Mouse (Mus musculus) monocyte, adult 5-6 weeks (primary cell): Measurements from ENCODE around the gene Cap2. TPM values are rescaled to one million over a fixed set of nuclear protein-coding genes. Genes with fewer than 3 reads are reported as not detected.

Experiments
- ATAC-seq: fragments of 153-309, 156-312 bp; replicated peaks from 2 replicates; pipeline ENCODE4 v1.8.0; 2017; ENCODE audit warnings: mild to moderate bottlenecking; ENCODE audit not compliant: low TSS enrichment, insufficient number of reproducible peaks, severe bottlenecking, poor library complexity, low FRiP score
- total RNA-seq: library from RNA; stranded (forward); fragments of 200-1000, 200-491, 200-594 nt; gene quantifications from 3 replicates; pipeline ENCODE4 v1.2.3, GENCODE M21; 2017

Cap2 gene
- total RNA-seq, 1 experiment from 2014 or later = not detected

GRCm38 (mm10) chr13:46523235-46523634 is 21.6 kb downstream of the Cap2 start:
- ATAC-seq = no peak

- no peak for ATAC-seq
Observed at GRCm38 (mm10) chr13:46523712-46524111, 22.1 kb downstream of the Cap2 start.

GRCm38 (mm10) chr13:46525295-46526255 is 23.9 kb downstream of the Cap2 start:
- ATAC-seq = no peak

- ATAC-seq = no peak
Observed at GRCm38 (mm10) chr13:46526645-46527044, 25.0 kb downstream of the Cap2 start.

GRCm38 (mm10) chr13:46527340-46527739 is 25.7 kb downstream of the Cap2 start:
- ATAC-seq = no peak

GRCm38 (mm10) chr13:46529037-46529436 is 27.4 kb downstream of the Cap2 start:
- ATAC-seq = no peak

GRCm38 (mm10) chr13:46530546-46530945 is 28.9 kb downstream of the Cap2 start:
- no peak for ATAC-seq

- ATAC-seq = no peak
Observed at GRCm38 (mm10) chr13:46531676-46532075, 30.0 kb downstream of the Cap2 start.

GRCm38 (mm10) chr13:46532276-46532675 is 30.6 kb downstream of the Cap2 start:
- no peak for ATAC-seq

GRCm38 (mm10) chr13:46533342-46534129 is 31.9 kb downstream of the Cap2 start:
- ATAC-seq = no peak

- no peak for ATAC-seq
Observed at GRCm38 (mm10) chr13:46534171-46534968, 32.7 kb downstream of the Cap2 start.

- no peak for ATAC-seq
Observed at GRCm38 (mm10) chr13:46534969-46535785, 33.5 kb downstream of the Cap2 start.

- ATAC-seq = no peak
Observed at GRCm38 (mm10) chr13:46539284-46539683, 37.6 kb downstream of the Cap2 start.

- ATAC-seq = no peak
Observed at GRCm38 (mm10) chr13:46540943-46541342, 39.3 kb downstream of the Cap2 start.

- no peak for ATAC-seq
Observed at GRCm38 (mm10) chr13:46542782-46543181, 41.1 kb downstream of the Cap2 start.

- ATAC-seq = no peak
Observed at GRCm38 (mm10) chr13:46544608-46545007, 43.0 kb downstream of the Cap2 start.

- ATAC-seq = no peak
Observed at GRCm38 (mm10) chr13:46545081-46545480, 43.4 kb downstream of the Cap2 start.

GRCm38 (mm10) chr13:46546846-46547245 is 45.2 kb downstream of the Cap2 start:
- ATAC-seq = no peak
